In genomic region chr3:82995368-82995767, GRCm38 (mm10) we compare ENCODE assay signal across 7 mouse cellular contexts. TPM values are rescaled to one million over a fixed set of nuclear protein-coding genes. Genes with fewer than 3 reads are reported as not detected.
A peak's percentile ranks its signal among the peaks of the same experiment; 100 is the strongest.
DNase-seq lines count a peak whose midpoint lies in the region; ATAC-seq and TF ChIP-seq lines count a peak whose summit lies in the region.

No protein-coding gene starts in this region.

- TF ChIP-seq CTCF in hindbrain, postnatal 0 days (IDR thresholded peaks at IDR 0.05; ENCODE audit: low read depth) = peak; percentile 82

- H3K9ac ChIP-seq in hindbrain, postnatal 0 days (replicated peaks; ENCODE audit: low read length) = no peak overlapping the region
- H3K9ac ChIP-seq in liver, embryonic 12.5 days = no peak overlapping the region
- H3K9ac ChIP-seq in neural tube, embryonic 12.5 days = 0 out of 2 replicates have a peak overlapping the region, but pooled peaks have one; percentile 35

- H3K9me3 ChIP-seq in hindbrain, postnatal 0 days (ENCODE audit: low read length) = no peaks in the 10 kb centered on the region
- no peaks in the 10 kb centered on the region for H3K9me3 ChIP-seq in liver, embryonic 12.5 days (replicated peaks)
- H3K9me3 ChIP-seq in neural tube, embryonic 12.5 days = no peaks in the 10 kb centered on the region

- peak overlapping the region; percentile 46 for H3K4me2 ChIP-seq in hindbrain, postnatal 0 days (ENCODE audit: low read depth, low read length)
- peak overlapping the region; percentile 50 for H3K4me2 ChIP-seq in liver, embryonic 12.5 days
- peak overlapping the region; percentile 66 for H3K4me2 ChIP-seq in neural tube, embryonic 12.5 days (replicated peaks)

- 5% methylated on average over 24 of the region's 24 CpGs for WGBS in hindbrain, postnatal 0 days
- 4% methylated on average over 24 of the region's 24 CpGs for WGBS in liver, embryonic 12.5 days (ENCODE audit: insufficient replicate concordance)
- 2% methylated on average over 24 of the region's 24 CpGs for WGBS in neural tube, embryonic 12.5 days

- 0 out of 2 replicates have a peak, but pooled peaks cover 6% of the 10 kb centered on the region for H3K4me1 ChIP-seq in hindbrain, postnatal 0 days (ENCODE audit: insufficient read depth, low read length)
- no peaks in the 10 kb centered on the region for H3K4me1 ChIP-seq in liver, embryonic 12.5 days
- H3K4me1 ChIP-seq in neural tube, embryonic 12.5 days = peaks cover 8% of the 10 kb centered on the region; the same call in 1 of the 2 replicates

- DNase-seq in adrenal gland, adult 18-20 months (ENCODE audit: low spot score in 2 of 2) = peak; percentile 29 to 30
- peak; percentile 32 to 34 for DNase-seq in cerebellum, postnatal 36 days
- peak; percentile 16 for DNase-seq in gastrocnemius, postnatal 25 days
- peak; percentile 73 for DNase-seq in hindbrain, postnatal 0 days (ENCODE audit: low spot score)

- peak; percentile 80; the same call in 1 of the 2 replicates for ATAC-seq in hindbrain, postnatal 0 days
- ATAC-seq in liver, embryonic 12.5 days = peak; percentile 69
- ATAC-seq in neural tube, embryonic 12.5 days (ENCODE audit: low FRiP score, low read depth) = peak; percentile 65
- no peak for ATAC-seq in erythroid progenitor cell, adult 5-6 weeks (replicated peaks; ENCODE audit: low FRiP score, poor library complexity, severe bottlenecking)

- H3K27ac ChIP-seq in hindbrain, postnatal 0 days = no peak overlapping the region
- H3K27ac ChIP-seq in liver, embryonic 12.5 days = no peak overlapping the region
- no peak overlapping the region for H3K27ac ChIP-seq in neural tube, embryonic 12.5 days

- H3K4me3 ChIP-seq in hindbrain, postnatal 0 days (ENCODE audit: low read length) = peak overlapping the region; percentile 7; the same call in 1 of the 2 replicates
- H3K4me3 ChIP-seq in liver, embryonic 12.5 days = no peak overlapping the region
- H3K4me3 ChIP-seq in neural tube, embryonic 12.5 days = peak overlapping the region; percentile 29; the same call in 1 of the 2 replicates

- H3K36me3 ChIP-seq in hindbrain, postnatal 0 days (ENCODE audit: insufficient read depth, low read length) = no peaks in the 10 kb centered on the region
- H3K36me3 ChIP-seq in liver, embryonic 12.5 days = no peaks in the 10 kb centered on the region
- no peaks in the 10 kb centered on the region for H3K36me3 ChIP-seq in neural tube, embryonic 12.5 days

- H3K27me3 ChIP-seq in hindbrain, postnatal 0 days (ENCODE audit: insufficient read depth, low read length) = no peaks in the 10 kb centered on the region
- H3K27me3 ChIP-seq in liver, embryonic 12.5 days (replicated peaks) = peaks cover 5% of the 10 kb centered on the region; the same call in 1 of the 2 replicates
- no peaks in the 10 kb centered on the region; the same call in 1 of the 2 replicates for H3K27me3 ChIP-seq in neural tube, embryonic 12.5 days (replicated peaks)

RNA-seq across cellular contexts. Expression of gene Fgg, which starts 12.2 kb away (rescaled TPM):
- under 1 TPM in 1 of 2 experiments, not detected in 1; 0.86 TPM for total RNA-seq in adrenal gland, adult 18-20 months (2021)
- not detected for total RNA-seq in gastrocnemius, postnatal 25 days (2021)
- not detected in 2 replicates for total RNA-seq in hindbrain, postnatal 0 days (2014; rRNA removed)
- 0.08 and 0.13 TPM in 2 replicates for polyA plus RNA-seq in hindbrain, postnatal 0 days (2015; fragmentation: Nextera tagmentation; extraction: Ambion mirVana)
- 170 and 179 TPM in 2 replicates for polyA plus RNA-seq in liver, embryonic 12.5 days (2016; fragmentation: Nextera tagmentation; extraction: Ambion mirVana)
- 0.19 TPM in 1 of 2 replicates, not detected in the other for polyA plus RNA-seq in neural tube, embryonic 12.5 days (2016; fragmentation: Nextera tagmentation; extraction: Ambion mirVana)
- not detected in 2 replicates for total RNA-seq in erythroid progenitor cell, adult 5-6 weeks (2015; ENCODE audit: low replicate concordance)
- not detected in 2 replicates for total RNA-seq in erythroid progenitor cell, adult 5-6 weeks (2017; ENCODE audit: low replicate concordance)

RNA-seq across cellular contexts. Expression of gene Fga, which starts 30.5 kb away (rescaled TPM):
- 1 to 10 TPM in 1 of 2 experiments, not detected in 1; 1.4 TPM for total RNA-seq in adrenal gland, adult 18-20 months (2021)
- not detected for total RNA-seq in gastrocnemius, postnatal 25 days (2021)
- not detected in 2 replicates for total RNA-seq in hindbrain, postnatal 0 days (2014; rRNA removed)
- not detected in 2 replicates for polyA plus RNA-seq in hindbrain, postnatal 0 days (2015; fragmentation: Nextera tagmentation; extraction: Ambion mirVana)
- 190 and 194 TPM in 2 replicates for polyA plus RNA-seq in liver, embryonic 12.5 days (2016; fragmentation: Nextera tagmentation; extraction: Ambion mirVana)
- polyA plus RNA-seq in neural tube, embryonic 12.5 days (2016; fragmentation: Nextera tagmentation; extraction: Ambion mirVana) = 0.14 and 0.15 TPM in 2 replicates
- total RNA-seq in erythroid progenitor cell, adult 5-6 weeks (2015; ENCODE audit: low replicate concordance) = not detected in 2 replicates
- total RNA-seq in erythroid progenitor cell, adult 5-6 weeks (2017; ENCODE audit: low replicate concordance) = not detected in 2 replicates

RNA-seq across cellular contexts. Expression of gene Fgb, which starts 54.3 kb away (rescaled TPM):
- total RNA-seq in adrenal gland, adult 18-20 months (2021) = under 1 TPM in 1 of 2 experiments, not detected in 1; 0.27 TPM
- not detected for total RNA-seq in gastrocnemius, postnatal 25 days (2021)
- total RNA-seq in hindbrain, postnatal 0 days (2014; rRNA removed) = not detected in 2 replicates
- not detected in 2 replicates for polyA plus RNA-seq in hindbrain, postnatal 0 days (2015; fragmentation: Nextera tagmentation; extraction: Ambion mirVana)
- polyA plus RNA-seq in liver, embryonic 12.5 days (2016; fragmentation: Nextera tagmentation; extraction: Ambion mirVana) = 139 and 143 TPM in 2 replicates
- 0.11 TPM in 1 of 2 replicates, not detected in the other for polyA plus RNA-seq in neural tube, embryonic 12.5 days (2016; fragmentation: Nextera tagmentation; extraction: Ambion mirVana)
- not detected in 2 replicates for total RNA-seq in erythroid progenitor cell, adult 5-6 weeks (2015; ENCODE audit: low replicate concordance)
- total RNA-seq in erythroid progenitor cell, adult 5-6 weeks (2017; ENCODE audit: low replicate concordance) = not detected in 2 replicates

RNA-seq across cellular contexts. Expression of gene Plrg1, which starts 60.0 kb away (rescaled TPM):
- total RNA-seq in adrenal gland, adult 18-20 months (2021) = 10 to 100 TPM; 45.3 to 47.8 TPM
- total RNA-seq in gastrocnemius, postnatal 25 days (2021) = 10 to 100 TPM; 18.6 to 20.1 TPM
- total RNA-seq in hindbrain, postnatal 0 days (2014; rRNA removed) = 62.7 and 71.2 TPM in 2 replicates
- polyA plus RNA-seq in hindbrain, postnatal 0 days (2015; fragmentation: Nextera tagmentation; extraction: Ambion mirVana) = 74.8 and 77.7 TPM in 2 replicates
- polyA plus RNA-seq in liver, embryonic 12.5 days (2016; fragmentation: Nextera tagmentation; extraction: Ambion mirVana) = 66.2 and 69.4 TPM in 2 replicates
- polyA plus RNA-seq in neural tube, embryonic 12.5 days (2016; fragmentation: Nextera tagmentation; extraction: Ambion mirVana) = 113 and 118 TPM in 2 replicates
- 8.8 and 39.3 TPM in 2 replicates for total RNA-seq in erythroid progenitor cell, adult 5-6 weeks (2015; ENCODE audit: low replicate concordance)
- total RNA-seq in erythroid progenitor cell, adult 5-6 weeks (2017; ENCODE audit: low replicate concordance) = 25.6 and 28.5 TPM in 2 replicates

Comparison
In these comparisons a context has a peak if more than half of its experiments do, and no peak if none do; other contexts are left out.
1. DNase-seq: peak in every context shown above with its lines; median percentile 73 in hindbrain, postnatal 0 days; 33 in cerebellum, postnatal 36 days; 30 in adrenal gland, adult 18-20 months; 16 in gastrocnemius, postnatal 25 days.